Mouse (Mus musculus) midbrain, embryonic 12.5 days (tissue): ENCODE measurements around the gene Traip. TPM values are rescaled to one million over a fixed set of nuclear protein-coding genes. Genes with fewer than 3 reads are reported as not detected.
A peak's percentile ranks its signal among the peaks of the same experiment; 100 is the strongest.

Experiments used
- ATAC-seq: fragments of 200-750 bp; cut with Nextera tagmentation; 2 replicates; pipeline ENCODE4 v1.8.0; 2017; ENCODE audit warnings: low read depth, moderate TSS enrichment, moderate library complexity; ENCODE audit not compliant: low FRiP score
- H3K27ac ChIP-seq: fragments of 300-500 bp; sonication (generic); replicated peaks from 2 replicates; pipeline ENCODE4 v1.5.1; 2016; ENCODE audit warnings: mild to moderate bottlenecking
- H3K27me3 ChIP-seq: fragments of 300-500 bp; sonication (generic); 2 replicates; pipeline ENCODE4 v1.6.1; 2016; ENCODE audit warnings: mild to moderate bottlenecking
- H3K36me3 ChIP-seq: fragments of 300-500 bp; sonication (generic); 2 replicates; pipeline ENCODE4 v1.6.1; 2016
- H3K4me1 ChIP-seq: fragments of 300-500 bp; sonication (generic); 2 replicates; pipeline ENCODE4 v1.6.1; 2016
- H3K4me2 ChIP-seq: fragments of 300-500 bp; sonication (generic); replicated peaks from 2 replicates; pipeline ENCODE4 v1.6.1; 2016; ENCODE audit warnings: mild to moderate bottlenecking, moderate library complexity
- H3K4me3 ChIP-seq: fragments of 300-500 bp; sonication (generic); 2 replicates; pipeline ENCODE4 v1.5.1; 2016; ENCODE audit warnings: mild to moderate bottlenecking
- H3K9ac ChIP-seq: fragments of 300-500 bp; sonication (generic); replicated peaks from 2 replicates; pipeline ENCODE4 v1.6.1; 2016; ENCODE audit warnings: mild to moderate bottlenecking, moderate library complexity
- H3K9me3 ChIP-seq: fragments of 300-500 bp; sonication (generic); 2 replicates; pipeline ENCODE4 v1.6.1; 2016; ENCODE audit warnings: mild to moderate bottlenecking
- WGBS: fragments of 180-500 bp; shearing (Covaris S2); methylation state at CpG from one replicate; pipeline ENCODE4 v1.1.7; 2016; 5-methylcytosine and 5-hydroxymethylcytosine counted together
- polyA plus RNA-seq: library from polyadenylated mRNA; unstranded; fragments of >200 nt; fragmentation: Nextera tagmentation; extraction: Ambion mirVana; gene quantifications from 2 replicates; pipeline ENCODE4 v1.2.1, GENCODE M21; 2016

Gene Traip
- polyA plus RNA-seq, 1 experiment from 2014 or later: 23.3 TPM

DNA sequence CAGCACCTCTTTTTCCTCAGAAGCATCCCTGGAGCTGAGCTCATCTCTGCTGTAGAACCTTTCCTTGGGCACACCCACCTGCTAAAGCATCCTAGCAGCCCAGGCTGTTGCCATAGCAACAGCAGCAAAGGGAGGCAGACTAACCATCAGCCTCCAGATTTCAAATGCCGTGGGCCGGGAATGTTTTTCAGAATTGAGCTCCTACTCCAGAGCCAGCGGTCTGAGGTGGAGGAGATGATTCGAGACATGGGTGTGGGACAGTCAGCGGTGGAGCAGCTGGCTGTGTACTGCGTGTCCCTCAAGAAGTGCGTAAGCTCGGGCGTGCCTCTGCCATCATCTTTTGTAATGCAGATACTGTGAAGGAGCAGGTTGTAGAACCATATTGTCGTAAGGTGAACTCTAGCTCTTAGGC is 11.4 kb downstream of the Traip start:
- Histone ChIP-seq H3K9ac (no peak overlapping the region; the same call in 1 of the 2 replicates), H3K27me3 (no peaks in the 10 kb centered on the region), H3K27ac (peak overlapping the region; percentile 65), H3K4me1 (peaks cover 10% of the 10 kb centered on the region), H3K4me3 (no peak overlapping the region), H3K36me3 (peaks cover 55% of the 10 kb centered on the region), H3K9me3 (no peaks in the 10 kb centered on the region), H3K4me2 (no peak overlapping the region)
- WGBS: 72% methylated on average over 10 of the region's 10 CpGs
- no peak for ATAC-seq

DNA sequence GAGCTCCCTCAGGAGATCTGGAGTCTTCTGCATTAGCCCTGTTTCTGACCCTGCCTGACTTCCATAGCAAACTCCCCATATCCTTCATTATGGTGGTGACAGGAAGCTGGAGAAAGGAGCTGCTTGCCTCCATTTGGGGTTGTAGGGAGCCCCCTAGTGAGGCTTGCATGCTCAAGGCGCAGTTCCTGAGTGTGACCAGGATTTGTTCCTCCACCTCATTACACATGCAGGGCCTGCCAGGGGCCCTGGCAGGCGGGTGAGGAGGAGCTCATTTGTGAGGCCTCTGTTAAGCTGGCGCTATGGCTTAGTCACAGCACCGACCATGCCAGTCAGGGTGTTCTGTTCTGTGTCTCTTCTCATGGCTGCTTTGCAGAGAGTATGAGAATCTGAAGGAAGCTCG is 11.9 kb downstream of the Traip start:
- H3K4me2 ChIP-seq: no peak overlapping the region
- ATAC-seq: peak; percentile 54; the same call in 1 of the 2 replicates
- H3K27me3 ChIP-seq: no peaks in the 10 kb centered on the region
- peaks cover 54% of the 10 kb centered on the region for H3K36me3 ChIP-seq
- H3K4me1 ChIP-seq: peaks cover 10% of the 10 kb centered on the region
- peak overlapping the region; percentile 65 for H3K27ac ChIP-seq
- WGBS: 52% methylated on average over 5 of the region's 5 CpGs
- H3K9me3 ChIP-seq: no peaks in the 10 kb centered on the region
- no peak overlapping the region; the same call in 1 of the 2 replicates for H3K9ac ChIP-seq
- no peak overlapping the region for H3K4me3 ChIP-seq

DNA sequence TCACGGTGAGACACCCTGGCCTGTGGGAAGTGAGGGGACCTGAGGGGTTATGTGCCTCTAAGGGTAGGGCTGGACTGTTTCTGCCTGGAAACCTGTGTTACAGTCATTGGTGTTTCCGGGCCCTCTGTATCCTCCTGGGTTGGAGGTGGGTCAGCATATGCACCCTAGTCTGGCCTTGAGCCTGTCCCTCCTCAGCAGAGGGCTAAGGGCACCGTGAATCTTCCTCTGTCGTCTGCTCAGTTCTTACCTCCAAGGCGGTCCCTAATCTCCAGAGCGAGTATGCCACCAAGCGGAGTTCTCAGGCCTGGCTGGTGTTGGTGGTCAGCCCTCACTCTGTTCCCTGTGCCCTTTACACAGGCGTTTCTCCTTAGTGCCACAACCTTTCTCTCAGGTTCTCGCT is 13.0 kb downstream of the Traip start:
- Histone ChIP-seq H3K9ac (no peak overlapping the region), H3K27me3 (no peaks in the 10 kb centered on the region), H3K9me3 (no peaks in the 10 kb centered on the region), H3K4me1 (peaks cover 10% of the 10 kb centered on the region), H3K36me3 (peaks cover 48% of the 10 kb centered on the region), H3K4me2 (no peak overlapping the region), H3K4me3 (no peak overlapping the region), H3K27ac (no peak overlapping the region)
- WGBS: 94% methylated on average over 9 of the region's 9 CpGs
- ATAC-seq: no peak

DNA sequence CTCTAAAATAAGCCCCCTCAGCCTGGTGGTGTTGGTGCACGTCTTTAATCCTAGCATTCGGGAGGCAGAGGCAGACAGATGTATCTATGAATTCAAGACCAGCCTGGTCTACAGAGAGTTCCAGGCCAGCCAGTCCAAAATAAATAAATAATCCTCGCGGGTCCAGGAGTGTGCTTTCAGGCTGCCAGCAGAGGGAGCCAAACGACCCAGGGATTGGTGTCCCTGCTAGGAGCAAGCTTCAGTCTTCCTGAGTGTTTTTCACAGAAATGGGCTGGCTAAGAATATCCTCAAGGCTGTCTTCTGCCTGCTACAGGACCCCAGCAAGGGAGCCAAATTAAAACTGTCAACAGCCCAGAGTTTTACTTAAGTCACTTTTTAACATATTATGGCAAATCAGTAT is 13.8 kb downstream of the Traip start:
- Histone ChIP-seq H3K4me3 (no peak overlapping the region), H3K4me1 (peaks cover 10% of the 10 kb centered on the region), H3K4me2 (no peak overlapping the region), H3K9me3 (no peaks in the 10 kb centered on the region), H3K27me3 (no peaks in the 10 kb centered on the region), H3K36me3 (peaks cover 46% of the 10 kb centered on the region), H3K27ac (no peak overlapping the region), H3K9ac (no peak overlapping the region)
- ATAC-seq: no peak
- 28% methylated on average over 5 of the region's 5 CpGs for WGBS

DNA sequence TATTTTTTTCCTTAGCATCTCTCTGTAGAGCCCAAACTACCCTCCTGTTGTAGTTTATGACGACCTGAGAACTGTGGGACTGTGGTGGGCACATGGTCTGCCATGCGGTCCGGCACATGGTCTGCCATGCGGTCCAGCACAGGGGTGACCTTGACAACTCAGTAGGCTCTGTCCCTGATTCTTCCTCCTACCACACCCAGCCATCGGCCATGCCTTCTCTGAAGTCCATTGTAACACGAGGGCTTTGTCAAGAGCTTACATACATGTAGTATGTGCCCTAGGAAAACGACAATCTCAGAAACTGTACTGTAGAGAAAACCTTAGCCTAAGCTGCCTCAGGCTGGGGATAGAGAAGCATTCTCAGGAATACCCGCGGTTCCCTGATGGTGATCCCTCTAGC is 14.7 kb downstream of the Traip start:
- Histone ChIP-seq H3K9me3 (no peaks in the 10 kb centered on the region), H3K4me1 (peaks cover 10% of the 10 kb centered on the region), H3K4me2 (no peak overlapping the region), H3K9ac (no peak overlapping the region), H3K36me3 (peaks cover 46% of the 10 kb centered on the region), H3K4me3 (no peak overlapping the region), H3K27me3 (no peaks in the 10 kb centered on the region), H3K27ac (no peak overlapping the region)
- 94% methylated on average over 9 of the region's 9 CpGs for WGBS
- no peak for ATAC-seq

DNA sequence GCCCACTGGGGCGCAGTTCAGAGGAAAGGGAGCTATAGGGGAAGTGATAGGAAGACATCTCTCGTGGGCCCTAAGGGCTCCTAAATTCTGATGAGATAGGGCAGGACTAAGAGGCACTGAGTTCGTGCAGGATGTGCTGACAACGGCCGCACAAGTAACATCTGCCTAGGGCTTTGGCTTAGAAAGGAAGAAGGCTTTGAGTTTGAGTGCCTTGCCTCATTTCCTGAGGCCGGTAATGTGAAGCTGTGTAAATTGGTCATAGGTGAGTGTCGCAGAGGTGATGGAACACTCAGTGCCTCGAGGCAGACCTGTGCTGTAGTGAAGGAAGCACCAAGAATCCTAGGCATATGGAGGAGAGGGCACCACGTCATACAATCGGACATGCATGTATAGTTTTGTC is 16.7 kb downstream of the Traip start:
- WGBS: 94% methylated on average over 10 of the region's 10 CpGs
- no peak for ATAC-seq
- Histone ChIP-seq H3K4me3 (no peak overlapping the region), H3K27ac (no peak overlapping the region), H3K27me3 (no peaks in the 10 kb centered on the region), H3K4me2 (no peak overlapping the region), H3K4me1 (peaks cover under 1% of the 10 kb centered on the region; the same call in 1 of the 2 replicates), H3K36me3 (peaks cover 46% of the 10 kb centered on the region), H3K9ac (no peak overlapping the region), H3K9me3 (no peaks in the 10 kb centered on the region)

DNA sequence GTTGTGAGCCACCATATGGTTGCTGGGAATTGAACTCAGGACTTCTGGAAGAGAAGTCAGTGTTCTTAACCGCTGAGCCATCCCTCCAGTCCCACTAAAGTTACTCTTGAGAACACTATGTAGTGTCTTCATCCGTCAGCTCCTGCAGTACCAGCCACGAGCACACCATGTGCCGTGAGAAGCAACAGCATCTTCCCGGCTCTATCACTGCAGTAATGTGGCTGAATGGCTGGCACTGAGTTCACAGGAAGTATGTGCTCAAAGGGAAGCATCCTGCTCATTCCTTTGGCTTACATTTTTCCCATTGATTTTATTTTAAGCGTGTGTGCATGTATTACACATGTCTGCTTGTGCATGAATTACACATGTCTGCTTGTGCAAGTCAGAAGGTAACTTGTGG is 17.5 kb downstream of the Traip start:
- 88% methylated on average over 6 of the region's 6 CpGs for WGBS
- Histone ChIP-seq H3K4me3 (no peak overlapping the region), H3K9me3 (no peaks in the 10 kb centered on the region), H3K27ac (no peak overlapping the region), H3K9ac (no peak overlapping the region), H3K27me3 (no peaks in the 10 kb centered on the region), H3K36me3 (peaks cover 51% of the 10 kb centered on the region), H3K4me2 (no peak overlapping the region), H3K4me1 (no peaks in the 10 kb centered on the region)
- ATAC-seq: no peak

DNA sequence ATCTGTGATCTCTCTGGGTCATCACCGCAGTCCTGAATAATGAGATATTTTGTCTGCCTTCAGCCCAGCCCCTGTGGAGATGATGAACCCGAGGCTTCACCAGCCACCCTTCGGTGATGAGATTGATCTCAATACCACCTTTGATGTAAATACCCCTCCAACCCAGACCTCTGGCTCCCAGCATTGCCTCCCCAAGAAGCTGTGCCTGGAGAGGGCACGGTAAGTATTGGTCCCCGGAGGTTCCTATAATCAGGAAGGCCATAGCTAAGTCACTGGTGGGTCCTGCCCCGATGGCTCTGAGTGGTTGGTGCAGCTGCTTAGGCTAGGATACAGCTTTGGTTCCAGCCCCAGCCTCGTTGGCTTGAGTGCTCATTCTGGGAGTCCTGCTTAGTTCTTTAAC is 18.6 kb downstream of the Traip start:
- no peak overlapping the region for H3K4me3 ChIP-seq
- 92% methylated on average over 7 of the region's 7 CpGs for WGBS
- no peak overlapping the region for H3K4me2 ChIP-seq
- H3K9me3 ChIP-seq: no peaks in the 10 kb centered on the region
- no peaks in the 10 kb centered on the region for H3K27me3 ChIP-seq
- peaks cover 54% of the 10 kb centered on the region for H3K36me3 ChIP-seq
- no peak overlapping the region for H3K27ac ChIP-seq
- ATAC-seq: no peak
- H3K4me1 ChIP-seq: no peaks in the 10 kb centered on the region
- H3K9ac ChIP-seq: no peak overlapping the region

DNA sequence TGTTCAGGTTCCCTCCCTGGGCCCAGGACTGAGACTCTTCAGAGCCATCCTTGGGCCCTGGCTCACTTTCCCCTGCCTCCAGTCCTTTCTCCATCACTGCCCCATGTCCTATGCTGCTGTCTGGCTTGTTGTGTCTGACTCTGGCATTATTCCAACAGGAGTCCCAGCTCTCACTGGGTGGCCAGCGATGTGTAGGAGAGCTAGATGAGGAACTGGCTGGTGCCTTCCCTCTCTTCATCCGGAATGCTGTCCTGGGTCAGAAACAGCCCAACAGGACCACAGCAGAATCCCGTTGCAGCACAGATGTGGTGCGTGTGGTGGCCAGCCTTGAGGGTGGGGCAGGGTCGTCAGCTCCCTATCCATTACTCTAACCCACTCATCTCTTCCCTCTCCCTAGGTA is 20.4 kb downstream of the Traip start:
- H3K36me3 ChIP-seq: peaks cover 54% of the 10 kb centered on the region
- 92% methylated on average over 5 of the region's 5 CpGs for WGBS

DNA sequence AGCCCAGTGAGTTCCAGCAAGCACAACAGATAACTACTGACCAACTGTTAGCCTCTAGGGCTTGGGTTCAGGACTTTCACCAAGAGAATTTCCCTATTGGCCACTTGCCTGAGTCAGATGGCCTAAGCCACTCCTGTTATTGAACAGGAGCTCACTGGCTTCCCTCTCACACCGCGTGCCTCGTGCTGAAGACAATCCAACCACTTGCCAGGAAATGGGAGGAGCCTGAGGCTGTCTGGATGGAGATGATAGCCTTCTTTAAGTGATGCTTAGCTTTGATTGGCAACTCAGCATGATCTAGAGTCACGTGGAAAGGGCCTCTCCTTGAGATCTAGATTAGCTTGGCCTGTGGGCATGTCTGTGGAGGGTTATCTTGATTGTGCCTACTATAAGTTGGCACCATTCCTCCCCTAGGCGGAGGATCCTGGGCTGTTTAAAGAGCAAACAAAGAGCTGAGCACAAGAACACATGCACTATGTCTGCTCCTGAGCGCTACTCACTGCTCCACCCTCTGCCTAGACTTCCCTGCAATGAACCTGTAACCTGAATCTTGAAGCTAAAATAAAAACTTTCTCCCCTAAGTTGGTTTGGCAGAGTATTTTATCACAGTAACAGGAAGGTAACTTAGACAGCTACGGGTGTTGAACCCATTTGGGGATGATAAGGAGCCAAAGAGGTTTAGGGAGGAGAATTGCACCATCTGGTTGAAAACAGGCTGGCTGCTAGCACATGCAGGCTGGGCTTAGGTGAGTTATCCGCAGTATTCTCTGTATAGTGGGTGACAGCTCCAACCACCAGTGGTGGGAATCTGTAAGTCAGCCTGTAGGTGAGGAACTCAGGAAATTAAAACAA is 22.0 kb downstream of the Traip start:
- H3K9me3 ChIP-seq: no peaks in the 10 kb centered on the region
- no peak overlapping the region for H3K27ac ChIP-seq
- H3K36me3 ChIP-seq: peaks cover 41% of the 10 kb centered on the region
- no peaks in the 10 kb centered on the region for H3K4me1 ChIP-seq
- H3K27me3 ChIP-seq: no peaks in the 10 kb centered on the region
- ATAC-seq: no peak
- H3K4me2 ChIP-seq: no peak overlapping the region
- no peak overlapping the region for H3K9ac ChIP-seq
- 87% methylated on average over 8 of the region's 8 CpGs for WGBS
- H3K4me3 ChIP-seq: no peak overlapping the region

More for the DNA sequence above, 20.4 kb downstream of the Traip start:
- Histone ChIP-seq H3K4me1 (no peaks in the 10 kb centered on the region), H3K4me2 (no peak overlapping the region), H3K27ac (no peak overlapping the region), H3K9ac (no peak overlapping the region), H3K9me3 (no peaks in the 10 kb centered on the region), H3K27me3 (no peaks in the 10 kb centered on the region), H3K4me3 (no peak overlapping the region)
- ATAC-seq: no peak

DNA sequence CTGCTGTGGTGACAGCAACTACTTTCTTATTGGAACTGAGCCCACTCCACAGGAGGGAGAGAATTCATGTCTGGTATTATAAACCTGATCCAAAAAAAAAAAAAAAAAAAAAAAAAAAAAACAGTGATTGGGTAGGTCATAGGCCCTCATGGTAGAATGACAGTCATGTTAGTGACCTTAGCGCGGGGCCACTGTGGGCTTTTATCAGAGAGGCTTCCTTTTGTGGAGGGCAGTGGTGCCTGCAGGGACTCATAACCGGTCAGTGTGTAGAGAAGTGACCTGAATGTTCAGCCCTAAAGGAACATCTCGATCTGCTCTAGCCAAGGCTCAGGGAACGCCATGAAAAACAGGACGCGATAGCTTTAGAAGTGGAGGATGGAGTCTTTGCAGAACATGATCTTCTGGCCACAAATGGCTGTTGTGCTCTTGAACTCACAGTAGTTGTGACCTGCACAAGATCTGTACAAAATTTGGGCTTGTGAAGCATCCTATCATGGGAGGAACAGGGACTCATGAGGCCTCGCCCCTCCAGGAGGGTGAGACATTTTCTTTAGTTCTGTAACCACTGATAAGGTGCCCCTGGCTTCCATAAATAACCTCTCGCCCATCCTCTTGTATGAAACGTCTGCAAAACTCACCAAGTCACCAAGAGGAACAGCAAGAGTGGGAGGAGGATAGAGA is 24.7 kb downstream of the Traip start:
- H3K4me3 ChIP-seq: no peak overlapping the region
- no peaks in the 10 kb centered on the region for H3K9me3 ChIP-seq
- no peaks in the 10 kb centered on the region for H3K27me3 ChIP-seq
- 80% methylated on average over 10 of the region's 10 CpGs for WGBS
- peaks cover 31% of the 10 kb centered on the region for H3K36me3 ChIP-seq
- H3K27ac ChIP-seq: no peak overlapping the region
- no peaks in the 10 kb centered on the region for H3K4me1 ChIP-seq
- no peak overlapping the region for H3K9ac ChIP-seq
- no peak overlapping the region for H3K4me2 ChIP-seq
- no peak for ATAC-seq
